Mouse (Mus musculus) E14TG2a.4 (cell line): ENCODE data around the gene Kit.

Experiments used
- H3K27me3 ChIP-seq: 2 replicates; pipeline ENCODE4 v1.6.1; 2014; ENCODE audit warnings: low read length, control low read depth; ENCODE audit not compliant: insufficient read depth
- H3K36me3 ChIP-seq: 2 replicates; pipeline ENCODE4 v1.6.1; 2014; ENCODE audit warnings: low read length, control low read depth; ENCODE audit not compliant: insufficient read depth
- H3K4me1 ChIP-seq: replicated peaks from 2 replicates; pipeline ENCODE4 v1.6.1; 2014; ENCODE audit warnings: low read depth, low read length, control low read depth
- H3K4me3 ChIP-seq: replicated peaks from 2 replicates; pipeline ENCODE4 v1.5.1; 2014; ENCODE audit warnings: mild to moderate bottlenecking, low read length
- H3K9me3 ChIP-seq: 2 replicates; pipeline ENCODE4 v1.6.1; 2014; ENCODE audit warnings: low read length, control low read depth
- CTCF ChIP-seq: conservative IDR thresholded peaks from 2 replicates; pipeline ENCODE4 v1.5.1; 2014; ENCODE audit warnings: low read length
- NANOG ChIP-seq: IDR thresholded peaks from 2 replicates; pipeline ENCODE4 v1.6.1; 2014; ENCODE audit warnings: borderline replicate concordance, low read length, mixed read lengths
- POU5F1 ChIP-seq: IDR thresholded peaks from 2 replicates; pipeline ENCODE4 v1.6.1; 2014; ENCODE audit warnings: low read length, borderline replicate concordance

Gene Kit

DNA sequence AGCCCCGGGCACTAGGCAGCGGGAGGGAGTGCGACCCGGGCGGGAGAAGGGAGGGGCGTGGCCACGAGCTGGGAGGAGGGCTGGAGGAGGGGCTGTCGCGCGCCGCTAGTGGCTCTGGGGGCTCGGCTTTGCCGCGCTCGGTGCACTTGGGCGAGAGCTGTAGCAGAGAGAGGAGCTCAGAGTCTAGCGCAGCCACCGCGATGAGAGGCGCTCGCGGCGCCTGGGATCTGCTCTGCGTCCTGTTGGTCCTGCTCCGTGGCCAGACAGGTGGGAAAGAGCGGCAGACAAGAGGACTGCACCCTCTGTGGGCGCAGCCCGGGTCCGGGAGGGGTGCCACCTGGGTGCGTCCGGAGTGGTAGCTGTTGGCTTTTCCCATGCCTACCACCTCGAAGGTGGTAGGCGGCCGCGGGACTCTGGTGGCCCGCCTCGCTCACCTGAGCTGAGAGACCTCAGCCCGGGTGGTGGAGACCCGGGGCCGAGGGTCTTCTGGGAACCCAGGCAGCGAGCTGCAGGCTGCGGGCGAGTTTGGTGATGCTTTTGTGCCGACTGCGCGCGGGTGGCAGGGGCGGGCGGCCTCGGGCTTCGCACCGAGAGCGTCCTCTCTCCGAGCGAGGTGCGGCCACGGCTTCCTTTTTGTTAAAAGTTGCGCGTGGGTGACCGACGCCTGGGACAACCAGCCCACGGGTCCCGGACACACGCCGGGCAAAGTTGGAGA is at the start of gene Kit:
Gene Kit, plus strand, starts transcription at position 65 of the 715 bp plus-strand sequence.
- Histone ChIP-seq H3K36me3 (no peaks in the 10 kb centered on the region), H3K9me3 (no peaks in the 10 kb centered on the region), H3K4me1 (peaks cover 48% of the 10 kb centered on the region), H3K27me3 (peaks cover 14% of the 10 kb centered on the region; the same call in 1 of the 2 replicates), H3K4me3 (peak within 1 kb of the TSS; percentile 94)
- TF ChIP-seq CTCF = no peak
- TF ChIP-seq NANOG = no peak
- TF ChIP-seq POU5F1 = no peak

DNA sequence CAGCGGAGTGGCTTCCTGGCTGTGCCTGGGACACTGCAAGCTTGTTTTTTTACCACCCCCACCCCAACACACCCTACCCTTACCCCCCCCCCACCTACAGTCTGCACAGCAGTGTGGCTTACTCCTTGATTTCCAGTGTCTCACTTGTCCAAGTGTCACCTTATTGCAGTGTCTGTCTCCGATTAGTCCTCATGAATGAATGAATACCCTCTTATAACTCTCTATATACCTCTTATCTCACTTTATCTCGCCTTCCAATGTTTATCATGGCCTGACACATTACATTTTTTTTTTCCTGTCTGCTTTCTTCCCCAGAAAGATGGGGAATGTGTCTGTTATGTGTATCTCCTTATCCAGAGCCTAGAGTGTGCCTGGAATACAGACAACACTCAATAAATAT is 38.6 kb upstream of the Kit start:
- Histone ChIP-seq H3K9me3 (no peaks in the 10 kb centered on the region), H3K4me3 (no peak overlapping the region), H3K4me1 (peaks cover 26% of the 10 kb centered on the region), H3K36me3 (no peaks in the 10 kb centered on the region), H3K27me3 (0 out of 2 replicates have a peak, but pooled peaks cover 2% of the 10 kb centered on the region)
- TF ChIP-seq POU5F1 = no peak
- no peak for TF ChIP-seq NANOG
- TF ChIP-seq CTCF = no peak

DNA sequence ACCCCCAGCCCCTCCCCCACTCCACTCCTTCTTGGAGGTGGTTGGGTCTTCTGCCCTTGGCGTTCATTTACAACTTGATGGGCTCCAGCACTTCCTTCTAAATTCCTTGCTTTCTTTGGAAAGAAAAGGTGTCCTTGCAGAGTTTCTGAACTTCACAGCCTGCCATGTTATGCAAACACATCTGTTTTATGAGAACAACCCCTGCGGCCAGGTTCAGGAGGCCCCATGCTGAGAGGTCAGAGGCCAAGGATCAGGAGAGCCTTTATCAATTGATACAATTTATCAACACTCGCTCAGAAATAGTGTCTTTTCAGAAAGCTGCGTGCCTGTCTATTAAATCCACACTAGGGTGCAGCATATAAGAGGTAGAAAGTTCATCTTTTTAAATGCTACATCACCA is 37.0 kb upstream of the Kit start:
- 0 out of 2 replicates have a peak, but pooled peaks cover 2% of the 10 kb centered on the region for H3K27me3 ChIP-seq
- H3K36me3 ChIP-seq = no peaks in the 10 kb centered on the region
- TF ChIP-seq POU5F1 = no peak; the same call in 1 of the 2 replicates
- TF ChIP-seq NANOG = peak; percentile 84
- H3K4me1 ChIP-seq = peaks cover 29% of the 10 kb centered on the region
- no peaks in the 10 kb centered on the region for H3K9me3 ChIP-seq
- H3K4me3 ChIP-seq = 0 out of 2 replicates have a peak overlapping the region, but pooled peaks have one; percentile 10

DNA sequence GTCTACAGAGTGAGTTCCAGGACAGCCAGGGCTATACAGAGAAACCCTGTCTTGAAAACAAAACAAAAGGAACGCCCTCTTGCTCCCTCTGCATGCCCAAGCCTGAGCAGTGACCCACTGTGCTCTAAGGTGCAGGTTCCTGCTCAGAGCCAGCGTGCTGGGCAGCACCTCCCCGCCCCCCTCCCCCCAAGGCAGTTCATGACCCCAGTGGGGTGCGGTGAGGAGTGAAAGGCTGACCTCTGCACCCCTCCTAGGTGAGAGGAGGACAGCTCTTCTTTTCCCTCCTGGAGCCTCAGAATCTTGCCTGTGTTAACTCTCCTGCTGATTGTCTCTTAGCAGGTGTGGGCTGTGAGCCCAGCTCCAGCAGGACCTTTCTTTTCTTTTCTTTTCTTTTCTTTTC is 36.3 kb upstream of the Kit start:
- TF ChIP-seq NANOG (peak; percentile 56; the same call in 1 of the 2 replicates), POU5F1 (no peak), CTCF (no peak)
- H3K9me3 ChIP-seq = no peaks in the 10 kb centered on the region

DNA sequence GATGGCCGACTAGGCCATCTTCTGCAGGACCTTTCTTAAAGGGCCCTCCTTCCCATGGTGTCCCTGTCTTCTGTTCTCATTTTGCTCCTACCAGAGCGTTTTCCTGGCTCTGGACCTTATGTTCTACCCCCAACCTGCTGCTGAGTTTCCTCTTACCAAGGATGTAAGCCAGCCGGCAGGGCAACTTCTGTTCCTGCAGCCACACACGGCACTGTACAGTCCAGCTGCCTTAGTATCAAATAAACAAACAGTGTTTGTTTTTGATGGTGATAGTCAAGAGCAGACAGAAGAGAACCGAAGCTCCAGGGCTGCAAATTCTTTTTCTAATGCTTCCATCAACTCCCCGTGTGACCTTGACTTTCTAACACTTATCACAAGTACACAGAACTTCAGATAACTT is 35.6 kb upstream of the Kit start:
- Histone ChIP-seq H3K4me3 (peak overlapping the region; percentile 29; the same call in 1 of the 2 replicates), H3K36me3 (no peaks in the 10 kb centered on the region), H3K4me1 (peaks cover 38% of the 10 kb centered on the region), H3K27me3 (0 out of 2 replicates have a peak, but pooled peaks cover 2% of the 10 kb centered on the region), H3K9me3 (no peaks in the 10 kb centered on the region)
- TF ChIP-seq POU5F1 (no peak), CTCF (no peak), NANOG (no peak)

More for the DNA sequence above, 36.3 kb upstream of the Kit start:
- H3K36me3 ChIP-seq = no peaks in the 10 kb centered on the region
- H3K4me3 ChIP-seq = 0 out of 2 replicates have a peak overlapping the region, but pooled peaks have one; percentile 10
- H3K4me1 ChIP-seq = peaks cover 36% of the 10 kb centered on the region
- H3K27me3 ChIP-seq = 0 out of 2 replicates have a peak, but pooled peaks cover 2% of the 10 kb centered on the region

DNA sequence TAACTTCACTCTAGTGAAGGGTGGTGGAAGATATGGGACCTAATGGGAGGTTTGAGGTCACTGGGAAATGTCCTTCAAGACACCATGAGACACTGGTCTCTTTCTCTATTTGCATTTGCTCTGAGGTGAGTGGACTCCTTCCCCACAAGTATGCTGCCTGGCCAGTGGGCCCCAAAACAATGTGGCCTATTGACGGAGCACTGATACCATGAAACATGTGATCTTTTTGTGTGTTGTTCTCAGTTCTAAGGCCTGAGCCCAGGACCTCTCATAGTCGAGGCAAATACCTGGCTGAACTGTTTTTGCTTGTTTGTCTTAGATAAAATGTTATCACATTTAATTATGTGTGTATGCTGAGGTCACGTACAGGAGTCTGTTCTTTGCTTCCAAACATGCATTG is 31.0 kb upstream of the Kit start:
- peaks cover 31% of the 10 kb centered on the region for H3K4me1 ChIP-seq
- no peaks in the 10 kb centered on the region for H3K27me3 ChIP-seq
- no peak overlapping the region for H3K4me3 ChIP-seq
- H3K36me3 ChIP-seq = no peaks in the 10 kb centered on the region
- no peaks in the 10 kb centered on the region for H3K9me3 ChIP-seq
- TF ChIP-seq NANOG (no peak), CTCF (no peak), POU5F1 (no peak)

DNA sequence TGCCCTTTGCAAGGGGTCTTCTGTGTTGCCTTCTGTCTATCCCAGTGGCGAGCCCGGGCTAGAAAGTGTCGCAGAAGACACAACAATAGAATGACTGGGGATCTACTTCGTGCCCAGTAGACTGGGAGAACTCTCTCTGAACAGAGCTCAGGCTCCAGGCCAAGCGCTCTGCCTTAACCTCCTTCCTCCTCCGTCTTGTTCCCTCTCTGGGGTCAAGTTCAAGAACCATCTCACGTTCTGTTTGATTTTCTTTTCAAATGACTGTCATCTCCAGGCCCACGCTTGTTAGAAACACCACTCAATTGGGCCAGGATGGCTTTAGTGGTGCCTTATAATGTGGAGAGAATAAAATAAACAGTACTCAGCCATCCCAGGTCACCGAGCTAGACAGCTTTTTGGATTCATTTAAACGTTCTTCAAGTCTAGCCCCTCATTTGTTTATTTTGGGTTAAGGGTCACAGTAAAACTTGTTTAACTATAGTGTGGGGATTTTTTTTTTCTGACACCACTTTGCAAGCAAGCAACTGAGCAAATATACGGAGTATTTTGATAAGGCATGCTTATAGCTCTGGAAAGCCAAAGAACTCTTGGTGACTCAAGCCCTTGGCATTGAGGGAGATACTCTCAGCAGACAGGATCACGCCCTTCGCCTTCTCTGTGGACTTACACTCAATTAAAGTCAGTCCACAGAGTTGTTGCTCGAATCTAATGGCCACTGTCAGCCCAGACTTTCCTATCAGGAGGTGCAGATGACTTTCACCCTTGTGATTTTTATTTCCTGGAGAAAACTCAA is 30.0 kb upstream of the Kit start:
- no peak for TF ChIP-seq POU5F1
- no peak for TF ChIP-seq CTCF
- TF ChIP-seq NANOG = no peak
- Histone ChIP-seq H3K27me3 (no peaks in the 10 kb centered on the region), H3K36me3 (no peaks in the 10 kb centered on the region)

DNA sequence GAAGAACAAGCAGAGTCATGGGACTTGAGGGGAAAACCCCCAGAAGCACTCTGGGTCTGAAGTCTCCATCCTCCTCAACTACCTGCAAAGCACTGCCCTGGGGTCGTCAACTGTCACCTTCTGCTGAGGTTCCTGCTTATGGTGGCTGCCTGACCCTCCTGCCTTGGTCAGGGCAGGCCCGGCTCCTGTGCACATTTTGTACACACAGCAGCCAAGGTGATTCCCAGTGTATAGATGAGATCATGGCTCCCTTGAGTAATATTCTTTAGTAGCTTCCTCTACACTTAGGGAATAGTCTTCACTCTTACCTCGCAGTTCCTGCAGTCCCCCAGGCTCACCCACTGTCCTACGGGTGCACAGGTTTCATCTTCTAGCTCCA is 29.5 kb upstream of the Kit start:
- Histone ChIP-seq H3K36me3 (no peaks in the 10 kb centered on the region), H3K4me1 (peaks cover 20% of the 10 kb centered on the region), H3K9me3 (no peaks in the 10 kb centered on the region), H3K4me3 (no peak overlapping the region), H3K27me3 (no peaks in the 10 kb centered on the region)
- TF ChIP-seq CTCF (no peak), POU5F1 (no peak), NANOG (no peak)

More for the DNA sequence above, 30.0 kb upstream of the Kit start:
- no peaks in the 10 kb centered on the region for H3K9me3 ChIP-seq
- peaks cover 23% of the 10 kb centered on the region for H3K4me1 ChIP-seq
- no peak overlapping the region for H3K4me3 ChIP-seq
